Mouse (Mus musculus) gastrocnemius, adult 8-10 months (tissue): ENCODE data around the gene Mt3. TPM values are rescaled to one million over a fixed set of nuclear protein-coding genes. Genes with fewer than 3 reads are reported as not detected.
"Not testable (repeated sequence)": the region's sequence is repeated elsewhere in the genome, so short reads cannot be mapped to it uniquely, and the experiment has no call there.

Experiments used
- DNase-seq, 2 experiments: peaks; one replicate each; pipeline ENCODE4 v3.0.0; 2022; ENCODE audit warnings: low spot score in 2 of 2
- total RNA-seq, 4 experiments: library from RNA; stranded (reverse); gene quantifications; 2 replicates each; pipeline ENCODE4 v1.2.4; 2022

The Mt3 gene
- total RNA-seq, 4 experiments from 2014 or later = 2.0 to 2.4 (median 2.2) TPM; not detected in 1

- no peak for DNase-seq
Measured at GRCm38 (mm10) chr8:94150925-94151324, 1.5 kb upstream of the Mt3 start.

DNA sequence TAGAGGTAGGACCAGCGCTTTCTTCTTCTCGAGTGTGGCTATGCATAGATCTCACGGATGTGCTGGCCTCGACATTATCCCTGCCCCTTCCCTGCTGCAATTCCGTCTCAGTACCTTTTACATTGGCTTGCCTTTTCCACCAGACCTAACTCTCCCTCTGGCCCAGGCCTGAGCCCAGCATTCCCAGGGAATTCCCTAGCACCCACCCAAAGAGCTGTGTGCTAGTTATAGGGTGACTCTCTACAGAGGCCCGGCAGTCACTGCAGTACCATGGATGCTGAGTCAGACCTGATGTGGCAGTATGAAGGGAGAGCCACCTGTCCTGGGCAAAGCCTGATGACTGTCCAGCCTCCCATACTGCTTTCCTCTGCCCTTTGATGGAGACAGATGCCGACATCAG is 1.0 kb downstream of the Mt3 start:
- no peak for DNase-seq

GRCm38 (mm10) chr8:94154537-94154936 is 2.1 kb downstream of the Mt3 start:
- DNase-seq = no peak

DNA sequence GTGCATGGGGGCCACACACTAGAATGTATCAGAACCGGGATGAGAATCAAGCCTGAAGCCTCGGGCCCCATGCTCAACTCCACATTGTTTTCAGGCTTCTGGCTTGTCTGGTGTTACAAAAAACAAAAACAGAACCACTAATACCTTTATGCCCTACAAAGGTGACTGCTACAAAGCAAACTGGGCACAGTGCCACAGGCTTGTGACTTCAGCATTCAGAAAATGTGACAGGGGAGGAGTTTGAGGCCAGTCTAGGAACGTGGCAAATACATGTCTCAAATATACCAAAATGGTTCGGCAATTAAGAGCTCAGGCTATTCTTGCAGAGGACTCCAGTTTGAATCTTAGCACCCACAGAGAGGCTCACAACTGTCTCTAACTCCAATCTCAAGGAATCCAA is 3.7 kb downstream of the Mt3 start:
- DNase-seq = no peak

DNA sequence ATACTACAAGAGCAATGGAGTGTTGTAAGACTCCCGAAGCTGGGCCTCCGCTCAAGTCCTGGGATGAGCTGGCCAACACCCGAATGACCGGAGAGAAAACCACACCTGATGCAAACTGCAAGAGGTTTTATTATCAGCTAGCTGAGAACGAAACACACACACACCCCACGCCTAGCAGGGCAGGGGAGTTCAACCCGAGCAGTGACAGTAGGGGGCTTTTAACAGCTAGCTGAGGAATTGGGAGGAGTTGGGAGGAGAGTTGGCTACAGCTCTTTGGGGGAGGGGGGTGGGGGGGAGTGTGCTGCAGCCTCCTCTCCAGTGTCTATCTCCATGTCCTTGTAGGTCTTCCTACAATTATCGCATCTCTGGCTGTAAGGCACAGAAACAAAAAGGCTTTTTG is 13.4 kb downstream of the Mt3 start:
- not testable (repeated sequence) for DNase-seq

DNA sequence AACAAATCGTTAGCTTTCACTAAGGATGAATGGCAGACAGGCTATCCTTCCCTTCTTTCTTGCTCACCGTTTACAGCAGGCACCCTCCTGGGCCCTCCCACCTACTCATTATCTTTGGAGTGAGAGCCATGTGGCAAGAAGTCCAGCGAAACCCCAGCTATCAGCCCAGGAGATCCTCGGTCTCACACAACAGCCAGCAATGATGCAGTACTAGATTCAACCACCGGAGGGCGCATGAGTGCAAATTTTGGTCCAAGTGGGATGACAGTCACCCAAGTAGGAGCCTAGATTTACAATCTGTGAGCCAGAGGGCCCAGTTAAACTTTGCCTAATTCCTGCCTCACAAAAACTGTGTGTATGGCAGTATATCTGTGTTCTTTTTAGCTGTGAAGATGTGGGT is 14.8 kb downstream of the Mt3 start:
- peak; percentile 82 to 83 for DNase-seq

GRCm38 (mm10) chr8:94169547-94169946 is 17.1 kb downstream of the Mt3 start:
- no peak for DNase-seq

DNA sequence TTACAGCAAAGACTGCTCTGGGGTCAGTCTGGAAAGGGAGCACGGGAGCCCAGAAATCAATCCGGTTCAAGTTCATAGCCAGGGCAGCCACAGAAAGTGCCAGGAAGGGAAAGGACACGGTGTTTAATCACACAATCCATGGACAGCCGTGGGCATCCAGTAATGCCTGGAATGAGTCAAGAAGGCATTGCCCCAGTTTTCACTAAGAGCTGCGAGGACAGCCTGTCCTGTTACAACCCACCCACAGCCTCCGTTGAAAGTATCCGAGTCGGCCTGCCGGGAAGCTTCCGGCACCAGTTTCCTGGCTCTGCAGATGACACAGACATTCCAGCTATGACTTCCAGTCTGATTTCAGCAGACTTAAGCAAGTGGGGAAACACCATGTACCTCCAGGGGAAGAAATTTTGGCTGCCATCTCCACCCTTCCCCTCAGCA is 18.9 kb downstream of the Mt3 start:
- DNase-seq = peak; percentile 62 to 63

GRCm38 (mm10) chr8:94172075-94172808 is 19.8 kb downstream of the Mt3 start, which contains the start of gene Mt2:
Gene Mt2 (plus strand): TSS chr8:94172664.
- peak; percentile 57 to 61 for DNase-seq

DNA sequence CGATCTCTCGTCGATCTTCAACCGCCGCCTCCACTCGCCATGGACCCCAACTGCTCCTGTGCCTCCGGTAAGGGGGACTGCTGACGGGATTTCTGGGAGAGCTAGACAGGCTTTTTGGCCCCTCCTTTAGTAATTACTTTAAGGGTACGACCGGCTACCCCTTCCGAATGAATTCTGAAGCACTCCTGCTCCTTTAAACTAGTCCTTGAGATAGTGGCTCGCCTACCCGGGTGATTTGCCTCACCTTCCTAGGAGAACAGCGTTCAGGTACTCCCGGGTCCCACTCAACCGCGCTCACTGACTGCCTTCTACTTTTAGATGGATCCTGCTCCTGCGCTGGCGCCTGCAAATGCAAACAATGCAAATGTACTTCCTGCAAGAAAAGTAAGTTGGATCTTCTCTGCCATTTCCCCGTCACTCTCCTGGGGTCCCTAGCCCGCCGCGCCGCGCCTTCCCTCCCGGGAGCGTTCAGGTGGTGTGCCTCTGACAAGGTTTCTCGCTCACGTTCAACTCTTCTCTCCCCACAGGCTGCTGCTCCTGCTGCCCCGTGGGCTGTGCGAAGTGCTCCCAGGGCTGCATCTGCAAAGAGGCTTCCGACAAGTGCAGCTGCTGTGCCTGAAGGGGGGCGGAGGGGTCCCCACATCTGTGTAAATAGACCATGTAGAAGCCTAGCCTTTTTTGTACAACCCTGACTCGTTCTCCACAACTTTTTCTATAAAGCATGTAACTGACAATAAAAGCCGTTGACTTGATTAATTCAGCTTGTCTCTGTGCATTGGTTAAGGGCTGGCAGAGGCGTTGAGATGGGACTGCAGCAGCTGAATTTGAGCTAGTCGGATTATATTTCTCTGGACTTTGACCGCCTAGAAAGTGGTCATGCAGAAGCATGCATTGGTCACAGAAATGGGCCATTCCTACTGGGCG is 20.7 kb downstream of the Mt3 start:
- no peak for DNase-seq

- DNase-seq = no peak
Measured at GRCm38 (mm10) chr8:94173848-94174403, 21.5 kb downstream of the Mt3 start.

DNA sequence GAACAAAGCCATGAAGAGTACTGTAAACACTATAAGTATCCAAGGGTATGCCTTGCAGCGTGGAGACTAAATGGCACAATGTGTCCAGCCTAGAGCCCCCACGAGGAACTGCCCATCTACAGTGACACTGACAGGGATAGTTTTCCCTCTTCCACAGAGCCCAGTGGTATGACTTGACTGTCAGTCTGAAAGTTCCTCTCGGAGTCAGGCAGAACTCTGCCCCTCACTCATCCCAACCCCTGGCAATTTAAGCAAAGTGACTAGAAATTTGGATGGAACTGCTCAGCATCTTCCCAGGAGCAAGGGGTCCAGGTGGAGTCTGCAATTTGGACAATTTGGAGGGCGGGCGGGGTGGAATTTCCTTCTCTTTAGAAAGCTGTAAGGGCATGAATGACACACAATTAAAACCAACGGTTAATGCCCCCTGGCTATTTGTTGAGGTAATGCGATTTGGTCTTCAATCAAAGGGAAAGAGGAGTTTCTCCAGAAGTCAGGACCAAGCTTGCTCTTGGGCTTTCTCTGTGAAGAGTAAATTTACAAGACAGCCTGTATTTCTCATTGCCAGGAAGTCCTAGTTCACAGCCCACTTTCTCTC is 22.3 kb downstream of the Mt3 start:
- no peak for DNase-seq

DNA sequence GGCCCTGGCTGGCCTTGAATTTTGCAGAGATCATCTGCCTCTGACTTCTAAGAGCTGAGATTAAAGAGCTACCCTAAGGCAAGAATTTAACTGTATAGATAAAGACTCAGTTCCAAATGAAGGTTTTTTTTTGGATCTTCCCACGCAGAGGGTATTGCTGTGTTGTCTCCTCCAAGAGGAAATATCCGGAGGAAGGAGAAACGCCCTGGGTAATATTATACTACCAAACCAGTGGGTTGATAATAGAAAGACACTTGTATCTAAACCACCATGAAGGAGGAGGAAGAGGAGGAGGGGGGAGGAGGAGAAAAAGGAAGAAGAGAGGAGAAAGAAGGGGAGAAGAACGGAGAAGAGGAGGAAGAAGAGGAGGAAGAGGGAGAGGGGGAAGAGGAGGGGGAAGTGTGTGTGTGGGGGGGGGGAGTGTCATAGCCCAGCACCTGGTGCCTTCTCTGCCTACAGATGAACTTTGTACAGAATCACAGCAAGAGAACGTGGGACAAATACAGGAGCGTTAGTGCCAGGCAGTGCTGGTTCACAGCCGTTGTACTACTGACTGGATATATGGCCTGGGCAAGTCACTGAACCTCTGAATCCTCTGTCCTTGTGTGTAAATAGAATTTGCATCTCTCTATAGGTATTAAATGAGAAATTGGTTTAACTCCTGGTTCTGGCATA is 25.4 kb downstream of the Mt3 start:
- no peak for DNase-seq

DNA sequence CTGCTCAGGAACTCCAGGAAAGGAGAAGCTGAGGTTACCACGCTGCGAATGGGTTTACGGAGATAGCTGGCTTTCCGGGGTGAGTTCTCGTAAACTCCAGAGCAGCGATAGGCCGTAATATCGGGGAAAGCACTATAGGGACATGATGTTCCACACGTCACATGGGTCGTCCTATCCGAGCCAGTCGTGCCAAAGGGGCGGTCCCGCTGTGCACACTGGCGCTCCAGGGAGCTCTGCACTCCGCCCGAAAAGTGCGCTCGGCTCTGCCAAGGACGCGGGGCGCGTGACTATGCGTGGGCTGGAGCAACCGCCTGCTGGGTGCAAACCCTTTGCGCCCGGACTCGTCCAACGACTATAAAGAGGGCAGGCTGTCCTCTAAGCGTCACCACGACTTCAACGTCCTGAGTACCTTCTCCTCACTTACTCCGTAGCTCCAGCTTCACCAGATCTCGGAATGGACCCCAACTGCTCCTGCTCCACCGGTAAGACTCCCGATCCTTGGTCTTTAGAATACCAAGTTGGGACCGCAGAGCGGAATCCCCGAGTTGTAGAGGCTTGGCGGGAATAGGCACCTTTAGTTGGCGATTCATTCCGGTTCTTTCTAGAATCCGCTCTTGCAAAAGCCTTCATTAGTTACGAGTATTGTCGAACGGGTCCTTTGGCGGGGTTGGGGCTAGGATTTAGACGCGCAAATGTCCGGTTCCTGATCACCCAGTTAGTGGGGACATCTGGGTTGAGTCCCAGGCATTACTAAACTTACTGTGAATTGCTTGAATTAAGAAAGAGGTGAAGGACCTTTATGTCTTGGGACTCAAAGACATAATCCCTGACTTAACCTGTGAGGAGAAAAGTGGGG is 26.7 kb downstream of the Mt3 start, which contains the start of gene Mt1:
Gene Mt1 (plus strand): TSS at position 226 of the 856 bp plus-strand sequence.
- peak; percentile 87 to 88 for DNase-seq

DNA sequence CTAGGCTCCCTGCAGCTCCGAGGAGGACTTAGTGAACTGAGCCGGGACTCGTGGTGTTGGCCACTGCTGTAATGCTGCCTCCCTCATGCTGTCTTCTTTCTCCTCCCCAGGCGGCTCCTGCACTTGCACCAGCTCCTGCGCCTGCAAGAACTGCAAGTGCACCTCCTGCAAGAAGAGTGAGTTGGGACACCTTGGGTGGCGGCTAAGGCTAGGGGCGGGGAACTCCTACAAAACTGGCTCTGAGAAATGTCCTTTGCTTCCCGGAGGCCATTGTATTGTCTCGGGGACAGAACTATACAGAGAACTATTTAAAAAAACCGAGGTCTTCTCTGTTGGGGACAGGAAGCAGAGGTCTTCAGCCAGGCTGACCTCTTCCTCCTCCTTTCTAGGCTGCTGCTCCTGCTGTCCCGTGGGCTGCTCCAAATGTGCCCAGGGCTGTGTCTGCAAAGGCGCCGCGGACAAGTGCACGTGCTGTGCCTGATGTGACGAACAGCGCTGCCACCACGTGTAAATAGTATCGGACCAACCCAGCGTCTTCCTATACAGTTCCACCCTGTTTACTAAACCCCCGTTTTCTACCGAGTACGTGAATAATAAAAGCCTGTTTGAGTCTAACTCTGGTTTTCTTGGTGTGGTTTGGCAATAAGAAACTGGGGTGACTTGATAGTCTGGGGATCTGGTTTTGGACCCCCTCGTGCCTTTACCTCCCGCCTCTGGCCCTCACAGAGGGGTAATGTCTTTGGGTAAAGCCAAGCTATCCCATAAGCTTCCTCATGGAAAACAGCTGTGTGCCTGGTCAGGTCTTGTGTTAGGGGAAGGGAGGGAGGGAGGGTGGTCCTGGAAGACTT is 27.5 kb downstream of the Mt3 start:
- no peak for DNase-seq

- DNase-seq = no peak
Measured at GRCm38 (mm10) chr8:94180561-94180908, 28.1 kb downstream of the Mt3 start.

DNA sequence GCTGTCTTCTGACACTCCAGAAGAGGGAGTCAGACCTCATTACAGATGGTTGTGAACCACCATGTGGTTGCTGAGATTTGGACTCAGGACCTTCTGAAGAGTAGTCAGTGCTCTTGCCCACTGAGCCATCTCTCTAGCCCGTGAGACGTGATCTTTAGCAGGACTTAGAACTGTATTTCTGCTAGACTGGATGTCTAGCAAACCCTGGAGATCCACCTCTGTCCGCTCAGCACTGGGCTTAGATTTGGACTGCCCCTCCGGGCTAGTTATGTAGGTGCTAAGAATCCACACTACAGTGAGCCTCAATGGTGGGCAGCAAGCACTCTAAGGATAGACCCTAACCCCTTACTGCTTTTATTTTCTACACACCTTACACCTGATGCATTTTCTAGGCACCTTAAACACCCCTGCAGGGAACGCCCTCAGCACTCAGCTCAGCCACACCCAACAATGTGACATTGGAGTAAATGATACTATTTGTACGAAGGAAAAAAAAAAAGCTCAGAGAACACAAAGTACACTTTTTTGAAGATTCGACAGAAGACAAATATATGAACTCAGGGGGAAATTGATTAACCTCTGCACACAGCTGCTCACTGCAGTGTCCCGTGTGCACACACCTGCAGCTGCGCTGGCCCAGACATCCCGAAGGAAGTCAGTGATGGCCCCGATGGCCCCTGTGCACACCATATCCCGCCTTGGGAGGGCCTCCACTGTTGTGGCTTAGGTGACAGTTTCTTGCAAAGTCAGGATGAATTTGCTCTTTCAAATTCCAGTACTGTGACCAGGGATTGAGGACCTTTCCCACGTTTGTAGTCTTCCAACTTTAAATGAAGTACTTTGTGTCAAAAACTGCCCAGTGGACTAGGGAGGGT is 29.9 kb downstream of the Mt3 start:
- DNase-seq = no peak

DNA sequence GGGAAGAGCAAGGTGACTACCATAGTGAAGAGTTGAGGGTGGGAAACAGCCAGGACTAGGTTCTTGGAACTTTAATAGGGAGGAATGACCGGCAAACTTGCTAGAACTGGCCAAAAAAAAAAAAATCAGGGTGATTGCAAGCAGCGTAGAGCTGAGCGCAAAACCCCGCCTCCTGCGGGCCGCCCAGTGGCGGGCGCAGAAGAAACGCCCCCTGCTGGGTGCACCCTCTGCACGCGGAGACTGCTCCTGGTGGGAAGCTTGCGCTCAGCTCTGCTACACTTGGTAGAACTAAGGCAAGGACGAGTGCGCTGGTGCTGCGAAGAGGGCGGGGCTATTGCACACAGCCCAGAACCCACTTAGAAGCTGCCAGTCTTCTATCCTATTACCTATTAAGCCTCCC is 30.7 kb downstream of the Mt3 start:
- peak; percentile 54 to 69 for DNase-seq
